Mouse (Mus musculus) embryonic fibroblast, embryonic 13.5 days (primary cell): ENCODE measurements around the gene Tshz2. TPM values are rescaled to one million over a fixed set of nuclear protein-coding genes. Genes with fewer than 3 reads are reported as not detected.
A peak's percentile ranks its signal among the peaks of the same experiment; 100 is the strongest.

Experiments
- H3K27ac ChIP-seq: 2 replicates; pipeline ENCODE4 v1.5.1; 2012; ENCODE audit warnings: low read length, control low read depth, inconsistent platforms; ENCODE audit not compliant: insufficient read depth
- H3K4me1 ChIP-seq: 2 replicates; pipeline ENCODE4 v1.6.1; 2011; ENCODE audit warnings: low read length; ENCODE audit not compliant: control insufficient read depth, insufficient read depth
- H3K4me3 ChIP-seq: 2 replicates; pipeline ENCODE4 v1.5.1; 2011; ENCODE audit warnings: mild to moderate bottlenecking, control low read depth, low read length; ENCODE audit not compliant: insufficient read depth
- CTCF ChIP-seq: IDR thresholded peaks from 2 replicates; pipeline ENCODE4 v1.5.1; 2011; ENCODE audit warnings: mild to moderate bottlenecking, control low read depth, low read length, moderate library complexity, borderline replicate concordance; ENCODE audit not compliant: insufficient read depth
- POLR2A ChIP-seq: IDR thresholded peaks from 2 replicates; pipeline ENCODE4 v1.6.1; 2011; ENCODE audit warnings: low read depth, mild to moderate bottlenecking, control low read depth, low read length, moderate library complexity
- polyA plus RNA-seq: library from polyadenylated mRNA; stranded (reverse); fragments of >200 nt; gene quantifications from 2 replicates; pipeline ENCODE4 v1.2.4, GENCODE M21; 2011; ENCODE audit warnings: low read depth; ENCODE audit not compliant: missing spikeins, insufficient read length

The Tshz2 gene
- polyA plus RNA-seq, 1 experiment, result 10.7 TPM

DNA sequence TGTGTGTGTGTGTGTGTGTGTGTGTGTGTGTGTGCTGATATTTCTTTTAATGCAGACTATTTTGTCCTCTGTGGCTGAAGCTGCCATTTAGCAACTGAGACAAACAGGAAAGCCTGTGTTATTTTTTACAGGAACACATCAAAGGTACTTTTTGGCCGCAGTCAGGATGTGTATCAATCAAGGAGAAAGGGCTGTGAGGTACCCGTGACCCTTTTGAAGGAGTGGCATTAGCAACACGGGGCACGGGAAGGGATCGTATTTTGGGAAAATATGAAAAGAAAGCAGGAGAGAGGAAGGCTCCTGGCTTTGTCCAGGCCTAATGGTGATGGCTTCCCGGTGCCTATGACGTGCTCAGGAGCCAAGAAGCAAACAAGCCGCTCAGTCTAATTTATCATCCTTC, 31.0 kb downstream of the Tshz2 start:
- no peaks in the 10 kb centered on the region; the same call in 1 of the 2 replicates for H3K4me1 ChIP-seq
- no peak for TF ChIP-seq POLR2A
- TF ChIP-seq CTCF, result no peak
- H3K4me3 ChIP-seq, result no peak overlapping the region
- H3K27ac ChIP-seq, result no peak overlapping the region

DNA sequence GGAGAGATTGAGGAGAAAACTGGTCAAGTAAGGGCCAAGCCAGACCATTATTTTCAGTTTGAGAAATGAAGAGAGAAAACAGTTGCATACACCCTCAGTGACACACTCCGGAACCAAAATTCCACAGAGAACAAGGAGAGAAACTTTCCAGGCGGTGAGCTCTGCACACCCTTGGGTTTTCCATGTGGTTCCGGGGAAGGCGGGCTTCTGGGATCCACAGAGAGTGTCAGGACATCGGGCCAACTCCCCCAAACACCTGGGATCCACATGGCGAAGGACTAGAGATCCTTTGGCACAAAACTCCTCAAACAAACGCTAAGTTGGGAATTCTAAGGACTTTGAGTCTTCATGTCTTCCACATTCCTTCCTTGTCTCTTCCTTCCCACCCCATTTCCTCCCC, 38.5 kb downstream of the Tshz2 start:
- H3K4me1 ChIP-seq, result no peaks in the 10 kb centered on the region; the same call in 1 of the 2 replicates
- no peak overlapping the region; the same call in 1 of the 2 replicates for H3K27ac ChIP-seq
- no peak overlapping the region for H3K4me3 ChIP-seq
- no peak for TF ChIP-seq POLR2A
- no peak for TF ChIP-seq CTCF

DNA sequence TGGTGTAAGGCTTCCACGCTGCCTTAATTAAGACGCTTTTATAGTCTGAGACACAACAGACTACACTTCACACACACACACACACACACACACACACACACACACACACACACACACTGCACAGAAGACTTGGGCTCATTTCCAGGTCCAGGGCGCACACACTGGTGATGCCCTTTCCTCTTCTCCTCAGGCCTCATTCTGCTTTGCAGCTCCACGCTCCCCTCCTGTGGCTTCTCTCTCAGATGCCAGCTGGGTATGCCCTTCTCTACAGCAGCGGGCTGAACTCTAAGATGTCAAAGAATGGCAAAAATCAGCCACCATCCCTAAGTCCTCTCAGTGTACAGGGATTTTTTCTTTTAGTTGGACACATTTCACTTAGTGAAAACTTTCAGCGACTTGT, 41.0 kb downstream of the Tshz2 start:
- Histone ChIP-seq H3K4me3 (no peak overlapping the region), H3K4me1 (no peaks in the 10 kb centered on the region), H3K27ac (no peak overlapping the region)
- TF ChIP-seq POLR2A (no peak), CTCF (no peak)

DNA sequence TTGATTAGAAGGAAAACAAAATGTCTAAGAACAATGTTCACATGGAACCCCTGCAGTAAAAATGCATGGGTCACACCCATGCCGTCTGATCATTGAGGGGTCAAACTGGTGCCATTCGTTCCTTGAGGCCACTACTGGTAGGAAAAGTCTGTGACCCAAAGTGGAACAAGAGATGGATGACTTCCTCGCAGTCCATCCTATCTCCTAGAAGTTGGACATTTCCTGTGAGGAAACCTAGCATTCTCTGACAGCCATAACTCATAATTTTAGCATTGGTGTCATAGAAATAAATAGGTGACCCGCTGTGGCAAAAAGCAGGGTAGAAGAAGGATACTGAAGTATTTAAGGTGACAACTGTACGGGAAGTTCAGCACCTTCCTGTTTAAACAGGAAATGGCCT, 41.4 kb downstream of the Tshz2 start:
- TF ChIP-seq CTCF, result no peak
- no peak for TF ChIP-seq POLR2A
- Histone ChIP-seq H3K4me3 (no peak overlapping the region), H3K27ac (no peak overlapping the region), H3K4me1 (no peaks in the 10 kb centered on the region)

DNA sequence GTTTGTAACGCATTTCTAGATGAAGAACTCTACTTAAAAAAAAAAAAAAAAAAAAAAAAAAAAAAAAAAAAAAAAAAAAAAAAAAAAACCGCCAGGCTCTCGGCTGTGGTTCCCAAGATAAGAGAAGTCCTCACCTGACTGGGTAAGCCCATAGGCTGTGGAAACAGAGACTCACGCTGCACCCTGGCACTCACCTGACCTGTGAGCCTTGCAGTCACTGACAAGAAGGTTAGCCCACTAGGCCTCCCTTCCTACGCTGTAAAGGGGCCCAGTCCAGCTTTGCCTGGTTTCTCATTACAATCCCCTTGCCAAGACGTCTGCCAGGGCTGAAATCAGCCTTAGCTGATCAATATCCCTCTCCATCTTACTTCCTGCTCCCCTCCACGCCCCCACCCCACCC, 46.5 kb downstream of the Tshz2 start:
- H3K27ac ChIP-seq, result no peak overlapping the region
- no peak overlapping the region for H3K4me3 ChIP-seq
- no peaks in the 10 kb centered on the region for H3K4me1 ChIP-seq
- no peak for TF ChIP-seq CTCF
- TF ChIP-seq POLR2A, result no peak

DNA sequence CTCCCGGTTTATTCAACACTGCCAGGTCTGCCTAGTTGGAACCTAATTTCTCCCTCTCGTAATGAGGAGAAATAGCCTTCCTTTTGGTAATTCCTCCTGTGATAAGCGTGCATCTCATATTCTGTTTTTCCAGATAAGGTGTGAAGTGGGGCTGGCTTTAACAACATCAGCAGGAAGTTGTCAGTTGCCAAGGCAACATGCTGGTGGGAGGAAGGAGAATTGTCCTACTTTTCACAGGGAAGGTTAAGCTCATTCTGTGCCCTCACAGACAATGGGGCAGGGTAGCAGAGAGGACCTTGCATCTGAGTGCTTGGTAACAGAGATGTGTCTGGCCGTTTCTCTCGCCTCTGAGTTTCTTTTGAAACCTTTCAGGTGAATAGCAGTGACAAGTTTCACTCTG, 47.1 kb downstream of the Tshz2 start:
- H3K27ac ChIP-seq, result no peak overlapping the region
- TF ChIP-seq POLR2A (no peak), CTCF (no peak)

DNA sequence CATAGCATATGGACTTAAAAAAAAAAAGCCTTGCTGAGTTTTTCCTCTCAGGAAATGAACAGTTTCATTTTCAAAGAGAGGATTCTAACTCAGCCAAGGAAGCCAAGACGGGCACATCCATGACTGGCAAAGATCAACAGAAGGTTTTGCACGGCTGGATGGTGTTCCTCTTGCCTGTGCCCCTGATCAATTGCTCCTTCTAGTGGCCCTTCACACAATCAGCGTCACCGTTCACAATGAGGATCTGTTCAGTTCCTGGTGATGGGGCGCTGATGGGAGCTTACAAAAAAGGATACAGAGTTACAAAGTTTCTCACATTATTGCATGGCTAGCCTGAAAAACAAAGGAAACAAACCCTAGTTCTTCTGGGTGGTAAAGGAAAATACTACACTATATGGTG, 52.4 kb downstream of the Tshz2 start:
- TF ChIP-seq POLR2A, result no peak
- TF ChIP-seq CTCF, result peak; percentile 26; the same call in 1 of the 2 replicates
- Histone ChIP-seq H3K4me3 (no peak overlapping the region), H3K4me1 (no peaks in the 10 kb centered on the region), H3K27ac (no peak overlapping the region)

More for the DNA sequence above, 47.1 kb downstream of the Tshz2 start:
- Histone ChIP-seq H3K4me3 (no peak overlapping the region), H3K4me1 (no peaks in the 10 kb centered on the region)

DNA sequence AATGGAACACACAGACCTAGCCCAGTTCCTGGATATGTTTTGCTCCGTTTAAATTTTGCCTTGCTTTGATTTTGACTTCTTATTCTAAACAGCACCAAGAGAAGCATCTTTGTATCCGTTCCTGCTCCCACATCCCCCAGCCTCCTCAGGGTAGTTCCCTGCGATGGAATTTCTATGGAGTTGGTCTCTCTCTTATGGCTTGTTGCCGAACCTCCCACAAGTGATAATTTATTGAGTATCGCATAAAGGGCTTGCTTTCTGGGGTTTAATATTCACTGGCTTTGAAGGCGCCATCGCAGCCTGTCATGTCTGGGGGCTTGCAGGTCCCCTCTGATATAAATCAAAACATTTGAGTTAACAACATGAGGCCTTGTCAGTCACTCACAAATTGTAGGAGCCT, 52.9 kb downstream of the Tshz2 start:
- TF ChIP-seq POLR2A (no peak), CTCF (no peak)
- no peak overlapping the region for H3K27ac ChIP-seq

DNA sequence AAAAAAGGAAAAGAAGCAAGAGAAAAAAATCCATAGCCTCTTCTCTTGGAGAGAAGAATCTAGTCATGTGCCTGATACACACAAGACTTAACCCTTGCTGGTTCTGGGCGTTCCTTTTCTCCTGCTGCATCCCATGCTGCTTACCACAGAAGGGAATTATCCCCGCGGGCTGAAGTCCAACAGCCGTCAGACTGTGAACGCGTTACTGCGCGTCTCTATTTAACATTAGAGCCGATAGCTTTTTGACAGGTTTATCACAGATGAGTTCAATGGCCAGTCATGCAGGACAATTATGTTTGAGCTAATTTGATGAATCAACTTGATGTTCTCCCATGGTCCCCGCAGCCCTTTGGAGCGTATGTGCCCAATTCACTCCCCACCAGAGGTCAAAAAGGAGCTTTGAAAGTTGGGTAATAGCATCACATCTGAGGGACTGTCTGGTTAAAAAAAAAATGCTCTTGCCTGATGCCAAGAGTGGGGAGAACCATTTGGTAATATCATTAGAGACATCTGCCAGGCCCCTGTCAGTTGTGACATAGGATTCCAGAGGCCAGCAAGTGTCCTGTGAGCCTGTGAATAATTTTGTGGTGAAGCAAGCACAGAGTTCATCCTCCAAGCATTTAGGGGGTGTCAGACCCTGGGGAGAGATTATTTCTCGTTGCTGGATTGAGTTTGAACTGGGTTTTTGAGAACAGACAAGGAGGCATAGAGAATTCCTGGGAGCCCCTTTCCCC, 54.1 kb downstream of the Tshz2 start:
- no peak overlapping the region for H3K4me3 ChIP-seq
- no peaks in the 10 kb centered on the region for H3K4me1 ChIP-seq

More for the DNA sequence above, 52.9 kb downstream of the Tshz2 start:
- Histone ChIP-seq H3K4me1 (no peaks in the 10 kb centered on the region), H3K4me3 (no peak overlapping the region)

DNA sequence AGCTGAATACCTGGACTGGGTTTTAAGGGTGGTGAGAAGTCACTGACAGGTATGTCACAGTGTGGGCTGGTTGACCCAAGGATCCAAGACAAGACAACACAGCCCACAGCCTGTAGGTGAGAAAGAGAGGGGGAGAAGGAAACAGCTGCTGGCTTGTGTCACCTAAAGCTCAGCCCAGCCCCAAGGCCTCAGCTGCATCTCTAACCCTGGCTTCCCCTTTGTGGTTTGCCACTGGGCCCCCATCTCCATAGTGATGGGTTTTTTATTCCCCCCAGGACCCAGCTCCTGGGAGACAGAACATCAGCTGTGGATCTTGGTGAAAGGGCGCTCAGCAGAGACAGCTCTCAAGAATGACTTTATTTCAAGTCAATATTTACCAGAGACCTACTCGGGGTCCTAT, 57.2 kb downstream of the Tshz2 start:
- TF ChIP-seq POLR2A (no peak), CTCF (no peak)
- H3K4me1 ChIP-seq, result no peaks in the 10 kb centered on the region

More for the DNA sequence above, 54.1 kb downstream of the Tshz2 start:
- no peak overlapping the region for H3K27ac ChIP-seq
- TF ChIP-seq CTCF (no peak), POLR2A (no peak)

More for the DNA sequence above, 57.2 kb downstream of the Tshz2 start:
- no peak overlapping the region for H3K27ac ChIP-seq
- no peak overlapping the region for H3K4me3 ChIP-seq
